Mouse (Mus musculus) activated CD4-positive, CD25-positive, alpha-beta regulatory T cell, adult 4 months (primary cell): ENCODE data around the gene Gabbr2. TPM values are rescaled to one million over a fixed set of nuclear protein-coding genes. Genes with fewer than 3 reads are reported as not detected.

Experiments used
- ATAC-seq: one replicate; pipeline ENCODE4 v1.8.0; 2017
- polyA plus RNA-seq, 2 experiments: library from polyadenylated mRNA; unstranded; fragments of 100-300 nt; shearing (Covaris generic); gene quantifications; one replicate each; pipeline ENCODE4 v1.2.1; 2017

The Gabbr2 gene
- polyA plus RNA-seq, 2 experiments from 2014 or later: 0.20 TPM; not detected in 1

- no peak for ATAC-seq
Measured at GRCm38 (mm10) chr4:46752306-46752705, 239.4 kb downstream of the Gabbr2 start.

- no peak for ATAC-seq
Measured at GRCm38 (mm10) chr4:46749015-46749414, 242.7 kb downstream of the Gabbr2 start.

GRCm38 (mm10) chr4:46747007-46747746, 244.5 kb downstream of the Gabbr2 start:
- no peak for ATAC-seq

DNA sequence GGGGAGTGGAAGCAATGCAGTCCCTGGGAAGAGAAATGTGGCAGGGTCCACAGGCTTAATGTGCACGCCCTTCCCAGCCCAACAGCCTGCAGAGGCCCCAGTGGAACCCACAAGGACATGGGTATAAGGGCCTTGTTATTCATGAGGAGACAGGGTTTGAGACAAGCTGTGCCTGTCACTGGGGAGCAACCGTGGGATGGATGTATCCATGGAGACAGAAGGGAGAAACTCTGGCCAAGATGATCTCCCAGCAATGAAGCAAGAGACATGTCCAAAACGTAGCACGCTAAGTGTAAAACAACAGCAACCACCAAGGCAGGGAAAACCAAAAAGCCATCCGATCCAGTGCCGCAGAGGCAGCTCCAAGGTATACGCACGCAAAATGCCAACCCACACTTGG, 246.1 kb downstream of the Gabbr2 start:
- no peak for ATAC-seq

- no peak for ATAC-seq
Measured at GRCm38 (mm10) chr4:46744583-46745155, 247.0 kb downstream of the Gabbr2 start.

- no peak for ATAC-seq
Measured at GRCm38 (mm10) chr4:46742601-46743000, 249.1 kb downstream of the Gabbr2 start.

GRCm38 (mm10) chr4:46736910-46737511, 254.7 kb downstream of the Gabbr2 start:
- ATAC-seq: no peak

GRCm38 (mm10) chr4:46734906-46735305, 256.8 kb downstream of the Gabbr2 start:
- no peak for ATAC-seq

DNA sequence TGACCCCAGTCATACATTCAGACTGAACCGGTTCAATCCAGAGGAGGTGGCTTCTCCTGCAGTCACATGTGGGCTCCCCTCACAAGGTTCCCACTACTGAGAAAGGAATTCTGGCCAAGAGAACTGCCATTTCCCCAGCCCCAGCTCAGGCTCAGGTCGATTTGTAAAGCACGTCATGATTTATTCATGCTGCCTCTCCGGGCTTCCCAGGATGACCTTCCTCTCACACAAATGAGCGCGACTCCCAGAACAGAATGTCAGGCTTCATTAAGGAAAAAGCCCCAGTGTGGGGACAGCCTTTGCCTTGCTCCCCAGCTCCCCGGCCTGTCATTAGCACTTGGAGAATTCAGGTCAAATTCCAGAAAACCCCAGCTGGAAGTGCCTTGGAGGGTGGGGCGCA, 260.1 kb downstream of the Gabbr2 start:
- ATAC-seq: no peak

- ATAC-seq: no peak
Measured at GRCm38 (mm10) chr4:46729306-46730042, 262.2 kb downstream of the Gabbr2 start.

DNA sequence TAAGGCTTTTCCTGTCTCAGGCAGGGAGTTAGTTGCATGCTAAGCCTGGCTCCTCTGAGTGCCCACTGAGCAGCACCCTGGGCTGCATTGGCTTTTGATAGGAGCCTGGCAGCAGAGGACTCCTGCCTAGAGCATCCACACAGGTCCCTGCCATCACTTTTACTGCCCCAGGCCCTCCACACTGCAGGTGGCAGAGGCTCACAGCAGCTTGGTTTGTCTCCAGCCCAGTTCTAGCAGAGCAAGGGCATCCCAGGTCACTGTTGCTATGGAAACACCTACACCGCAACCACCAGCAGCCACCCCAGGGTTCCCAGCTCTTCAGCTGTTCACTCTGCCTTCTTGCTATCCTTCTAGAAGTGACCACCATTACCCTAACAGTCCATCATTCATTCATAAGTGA, 263.4 kb downstream of the Gabbr2 start:
- no peak for ATAC-seq

- ATAC-seq: no peak
Measured at GRCm38 (mm10) chr4:46727153-46727552, 264.5 kb downstream of the Gabbr2 start.

DNA sequence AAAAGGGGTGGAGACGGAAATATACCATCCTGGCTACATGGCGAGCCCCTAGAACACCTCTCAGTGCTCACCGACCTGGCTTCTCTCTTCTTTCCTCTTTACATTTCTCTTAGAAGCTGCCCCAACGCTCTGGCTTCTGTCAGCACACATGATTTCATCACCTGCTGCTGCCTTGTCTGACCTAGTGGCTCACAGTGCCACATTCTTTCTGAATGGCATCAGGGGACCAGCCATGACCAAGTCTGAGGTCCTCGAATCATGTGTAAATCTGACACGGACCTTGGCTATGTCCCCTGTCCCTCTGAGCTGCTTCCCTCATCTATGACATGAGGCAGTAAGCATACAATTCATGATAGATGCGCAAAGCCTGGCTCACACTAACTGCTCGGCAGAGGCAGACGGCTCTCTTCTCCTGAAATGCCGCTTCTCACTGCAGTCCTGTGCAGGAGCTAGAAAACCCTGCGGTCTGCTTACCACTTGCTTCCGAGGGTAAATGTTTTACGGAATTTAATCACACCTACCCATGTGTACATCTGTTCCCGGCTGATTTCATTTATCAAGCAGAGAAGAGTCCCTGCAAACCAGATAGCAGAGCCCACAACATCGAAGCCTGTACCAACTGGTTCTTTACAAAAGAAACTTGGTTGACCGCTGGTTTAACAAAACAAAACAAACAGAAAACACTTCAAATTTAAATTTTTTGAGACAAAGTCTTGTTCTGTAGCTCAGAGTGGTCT, 270.7 kb downstream of the Gabbr2 start:
- no peak for ATAC-seq

DNA sequence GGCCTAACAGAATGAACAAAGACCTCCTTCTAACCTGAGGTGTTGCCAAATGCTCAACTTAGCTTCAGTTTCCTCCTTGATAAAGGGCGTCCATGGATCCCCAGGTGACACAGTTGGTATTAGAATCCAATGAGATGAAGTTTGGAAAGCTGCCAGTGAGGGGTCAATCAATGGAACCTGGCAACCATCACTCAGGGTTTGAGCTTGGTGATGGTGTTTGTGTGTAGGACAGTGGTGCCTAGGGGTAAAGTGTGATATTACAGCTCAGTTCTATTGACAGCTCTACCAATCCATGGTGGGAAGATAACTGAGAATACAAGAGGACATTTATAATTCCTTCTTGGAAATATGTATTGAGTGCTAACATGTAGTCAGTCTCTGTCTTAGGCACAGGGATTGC, 271.6 kb downstream of the Gabbr2 start:
- ATAC-seq: no peak

- ATAC-seq: no peak
Measured at GRCm38 (mm10) chr4:46718624-46719023, 273.0 kb downstream of the Gabbr2 start.

GRCm38 (mm10) chr4:46717156-46717555, 274.5 kb downstream of the Gabbr2 start:
- ATAC-seq: no peak

DNA sequence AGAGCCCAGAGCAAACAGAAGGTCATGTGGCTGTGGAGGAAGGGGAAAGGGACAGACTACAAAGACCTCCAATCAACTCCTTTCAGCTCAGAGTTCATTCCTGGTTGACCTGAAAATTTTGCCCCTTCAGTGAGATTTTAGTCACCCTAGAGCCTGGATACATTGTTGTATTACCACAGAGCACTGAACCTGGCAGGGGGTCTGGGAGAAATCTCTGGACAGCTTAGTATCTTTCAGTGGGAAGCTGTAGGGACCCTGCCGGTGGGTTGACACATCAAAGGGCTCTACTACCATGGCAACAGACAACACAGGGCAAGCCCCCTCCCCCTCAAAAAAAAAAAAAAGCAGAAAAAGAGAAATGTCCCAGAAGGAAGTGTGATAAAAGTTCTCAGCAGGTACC, 275.3 kb downstream of the Gabbr2 start:
- ATAC-seq: no peak

DNA sequence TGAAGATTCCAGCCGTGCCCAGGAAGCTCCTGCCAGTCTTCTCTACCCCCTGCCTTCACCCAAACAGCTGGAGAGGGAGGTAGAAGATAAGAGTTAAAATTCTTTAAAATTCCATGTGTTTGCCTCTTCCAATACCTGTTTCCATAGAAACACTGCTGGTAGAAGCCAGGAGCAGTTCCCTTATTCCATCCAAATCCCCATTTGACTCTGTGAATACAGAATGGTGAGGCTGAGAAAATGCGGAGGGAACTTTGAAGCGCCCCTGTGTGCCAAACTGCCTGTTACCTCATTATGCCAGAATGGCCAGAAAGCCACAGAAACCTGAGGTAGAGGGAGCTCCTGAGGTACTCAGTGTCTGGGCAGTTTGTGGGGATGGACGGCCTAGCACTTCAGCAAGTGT, 281.1 kb downstream of the Gabbr2 start:
- ATAC-seq: no peak

DNA sequence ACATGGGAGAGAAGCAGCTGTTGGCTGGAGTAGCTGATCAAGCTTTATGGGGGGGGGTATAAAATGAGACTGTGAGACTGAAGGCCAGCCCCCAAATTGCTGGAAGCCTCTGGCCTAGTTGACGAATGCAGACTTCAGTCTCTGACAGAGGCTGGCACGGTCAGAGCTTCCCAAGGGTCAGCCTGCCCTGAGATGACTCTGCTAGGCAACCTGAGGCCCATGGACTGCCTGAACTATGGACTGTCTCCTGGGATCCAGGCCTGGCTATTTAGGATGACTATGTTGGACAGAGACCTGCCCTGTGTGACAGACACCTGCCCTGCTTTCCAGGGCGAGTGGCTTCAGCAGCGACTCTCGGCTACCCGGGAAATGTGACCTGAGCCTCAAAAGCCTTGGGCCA, 281.7 kb downstream of the Gabbr2 start:
- no peak for ATAC-seq

GRCm38 (mm10) chr4:46709492-46709891, 282.2 kb downstream of the Gabbr2 start:
- ATAC-seq: no peak

GRCm38 (mm10) chr4:46705739-46706138, 285.9 kb downstream of the Gabbr2 start:
- ATAC-seq: no peak

GRCm38 (mm10) chr4:46703146-46703545, 288.5 kb downstream of the Gabbr2 start:
- ATAC-seq: no peak

- ATAC-seq: no peak
Measured at GRCm38 (mm10) chr4:46700223-46700651, 291.4 kb downstream of the Gabbr2 start.
